Mouse (Mus musculus) liver, embryonic 12.5 days (tissue): Measurements from ENCODE around the gene Thop1. TPM values are rescaled to one million over a fixed set of nuclear protein-coding genes. Genes with fewer than 3 reads are reported as not detected.
"Not testable (repeated sequence)": the region's sequence is repeated elsewhere in the genome, so short reads cannot be mapped to it uniquely, and the experiment has no call there.

Experiments
- ATAC-seq: fragments of 200-750 bp; cut with Nextera tagmentation; 2 replicates; pipeline ENCODE4 v1.8.0; 2017; ENCODE audit warnings: moderate number of reproducible peaks, mild to moderate bottlenecking, moderate library complexity
- H3K27ac ChIP-seq: fragments of 300-500 bp; sonication (generic); 2 replicates; pipeline ENCODE4 v1.5.1; 2016; ENCODE audit warnings: mild to moderate bottlenecking
- H3K27me3 ChIP-seq: fragments of 300-500 bp; sonication (generic); replicated peaks from 2 replicates; pipeline ENCODE4 v1.6.1; 2016; ENCODE audit warnings: mild to moderate bottlenecking, moderate library complexity
- H3K36me3 ChIP-seq: fragments of 300-500 bp; sonication (generic); 2 replicates; pipeline ENCODE4 v1.6.1; 2016; ENCODE audit warnings: mild to moderate bottlenecking, moderate library complexity
- H3K4me1 ChIP-seq: fragments of 300-500 bp; sonication (generic); 2 replicates; pipeline ENCODE4 v1.6.1; 2016
- H3K4me2 ChIP-seq: fragments of 300-500 bp; sonication (generic); 2 replicates; pipeline ENCODE4 v1.6.1; 2016; ENCODE audit warnings: mild to moderate bottlenecking, moderate library complexity
- H3K4me3 ChIP-seq: fragments of 300-500 bp; sonication (generic); 2 replicates; pipeline ENCODE4 v1.5.1; 2016; ENCODE audit warnings: mild to moderate bottlenecking, moderate library complexity
- H3K9ac ChIP-seq: fragments of 300-500 bp; sonication (generic); 2 replicates; pipeline ENCODE4 v1.6.1; 2016; ENCODE audit warnings: mild to moderate bottlenecking, moderate library complexity
- H3K9me3 ChIP-seq: fragments of 300-500 bp; sonication (generic); replicated peaks from 2 replicates; pipeline ENCODE4 v1.6.1; 2016; ENCODE audit warnings: mild to moderate bottlenecking, moderate library complexity
- WGBS: fragments of 180-500 bp; shearing (Covaris S2); methylation state at CpG from one replicate; pipeline ENCODE4 v1.1.7; 2016; ENCODE audit not compliant: insufficient replicate concordance; 5-methylcytosine and 5-hydroxymethylcytosine counted together
- polyA plus RNA-seq: library from polyadenylated mRNA; unstranded; fragments of >200 nt; fragmentation: Nextera tagmentation; extraction: Ambion mirVana; gene quantifications from 2 replicates; pipeline ENCODE4 v1.2.1, GENCODE M21; 2016

The Thop1 gene
- polyA plus RNA-seq, 1 experiment from 2014 or later, result 50.8 TPM

GRCm38 (mm10) chr10:81059603-81060543 lies 10.0 kb upstream of the Thop1 start, which contains the start of gene Sgta:
Sgta (minus strand) TSS chr10:81060181.
- Histone ChIP-seq H3K4me2 (peak within 1 kb of the TSS; percentile 88), H3K27ac (peak within 1 kb of the TSS; percentile 65), H3K4me1 (peaks cover 27% of the 10 kb centered on the region), H3K36me3 (peaks cover 19% of the 10 kb centered on the region), H3K9ac (peak within 1 kb of the TSS; percentile 80), H3K9me3 (no peaks in the 10 kb centered on the region), H3K27me3 (no peaks in the 10 kb centered on the region), H3K4me3 (peak within 1 kb of the TSS; percentile 87)
- under 1% methylated on average over 48 of the region's 48 CpGs for WGBS
- peak; percentile 86 for ATAC-seq

- ATAC-seq, result no peak
- no peak overlapping the region for H3K9ac ChIP-seq
- no peaks in the 10 kb centered on the region for H3K9me3 ChIP-seq
- no peak overlapping the region for H3K4me2 ChIP-seq
- H3K4me1 ChIP-seq, result peaks cover 19% of the 10 kb centered on the region
- no peak overlapping the region for H3K4me3 ChIP-seq
- WGBS, result 46% methylated on average over 4 of the region's 4 CpGs
- peaks cover 8% of the 10 kb centered on the region; the same call in 1 of the 2 replicates for H3K36me3 ChIP-seq
- no peak overlapping the region for H3K27ac ChIP-seq
- H3K27me3 ChIP-seq, result no peaks in the 10 kb centered on the region; the same call in 1 of the 2 replicates
Observed at GRCm38 (mm10) chr10:81062710-81063109, 7.1 kb upstream of the Thop1 start.

GRCm38 (mm10) chr10:81064519-81064918 lies 5.3 kb upstream of the Thop1 start:
- not testable (repeated sequence) for H3K9me3 ChIP-seq, H3K27ac ChIP-seq, H3K4me2 ChIP-seq, H3K27me3 ChIP-seq, H3K4me1 ChIP-seq, H3K4me3 ChIP-seq, H3K36me3 ChIP-seq, ATAC-seq, H3K9ac ChIP-seq
- WGBS, result 76% methylated on average over 8 of the region's 8 CpGs

GRCm38 (mm10) chr10:81068706-81069105 lies 1.1 kb upstream of the Thop1 start:
- WGBS, result 56% methylated on average over 5 of the region's 5 CpGs
- Histone ChIP-seq H3K9ac (no peak overlapping the region), H3K36me3 (peaks cover 23% of the 10 kb centered on the region), H3K27ac (no peak overlapping the region), H3K4me2 (no peak overlapping the region), H3K4me1 (peaks cover 27% of the 10 kb centered on the region), H3K4me3 (no peak overlapping the region), H3K27me3 (peaks cover 7% of the 10 kb centered on the region; the same call in 1 of the 2 replicates), H3K9me3 (no peaks in the 10 kb centered on the region)
- ATAC-seq, result no peak

- Histone ChIP-seq H3K27me3 (0 out of 2 replicates have a peak, but pooled peaks cover 7% of the 10 kb centered on the region), H3K27ac (no peak overlapping the region), H3K4me2 (no peak overlapping the region), H3K9me3 (no peaks in the 10 kb centered on the region), H3K4me3 (no peak overlapping the region), H3K4me1 (peaks cover 27% of the 10 kb centered on the region), H3K9ac (no peak overlapping the region), H3K36me3 (peaks cover 56% of the 10 kb centered on the region)
- ATAC-seq, result no peak
- 89% methylated on average over 8 of the region's 8 CpGs for WGBS
Observed at GRCm38 (mm10) chr10:81072290-81072689, 2.5 kb downstream of the Thop1 start.

GRCm38 (mm10) chr10:81073464-81073863 lies 3.6 kb downstream of the Thop1 start:
- Histone ChIP-seq H3K27me3 (0 out of 2 replicates have a peak, but pooled peaks cover 2% of the 10 kb centered on the region), H3K4me3 (no peak overlapping the region), H3K27ac (no peak overlapping the region), H3K9ac (no peak overlapping the region), H3K36me3 (peaks cover 68% of the 10 kb centered on the region), H3K4me1 (peaks cover 27% of the 10 kb centered on the region), H3K4me2 (no peak overlapping the region), H3K9me3 (no peaks in the 10 kb centered on the region)
- ATAC-seq, result no peak
- 56% methylated on average over 7 of the region's 7 CpGs for WGBS

GRCm38 (mm10) chr10:81075734-81076133 lies 5.9 kb downstream of the Thop1 start:
- no peaks in the 10 kb centered on the region for H3K9me3 ChIP-seq
- no peaks in the 10 kb centered on the region for H3K27me3 ChIP-seq
- H3K4me2 ChIP-seq, result no peak overlapping the region
- no peak overlapping the region for H3K27ac ChIP-seq
- no peak overlapping the region for H3K4me3 ChIP-seq
- ATAC-seq, result no peak
- H3K9ac ChIP-seq, result no peak overlapping the region
- WGBS, result 75% methylated on average over 8 of the region's 8 CpGs
- H3K36me3 ChIP-seq, result peaks cover 91% of the 10 kb centered on the region
- H3K4me1 ChIP-seq, result peaks cover 12% of the 10 kb centered on the region

GRCm38 (mm10) chr10:81076356-81076755 lies 6.5 kb downstream of the Thop1 start:
- H3K9me3 ChIP-seq, result no peaks in the 10 kb centered on the region
- no peaks in the 10 kb centered on the region for H3K27me3 ChIP-seq
- no peak overlapping the region for H3K4me2 ChIP-seq
- peaks cover 6% of the 10 kb centered on the region; the same call in 1 of the 2 replicates for H3K4me1 ChIP-seq
- H3K9ac ChIP-seq, result no peak overlapping the region
- no peak overlapping the region for H3K27ac ChIP-seq
- no peak for ATAC-seq
- WGBS, result 75% methylated on average over 1 of the region's 1 CpGs
- H3K4me3 ChIP-seq, result no peak overlapping the region
- peaks cover 97% of the 10 kb centered on the region for H3K36me3 ChIP-seq

GRCm38 (mm10) chr10:81077916-81078315 lies 8.1 kb downstream of the Thop1 start:
- Histone ChIP-seq H3K27me3 (no peaks in the 10 kb centered on the region), H3K4me2 (no peak overlapping the region), H3K4me1 (peaks cover 10% of the 10 kb centered on the region), H3K4me3 (no peak overlapping the region), H3K27ac (no peak overlapping the region), H3K36me3 (peaks cover 96% of the 10 kb centered on the region), H3K9ac (no peak overlapping the region), H3K9me3 (no peaks in the 10 kb centered on the region)
- ATAC-seq, result no peak
- WGBS, result 81% methylated on average over 11 of the region's 11 CpGs

GRCm38 (mm10) chr10:81080008-81080655 lies 10.3 kb downstream of the Thop1 start:
- no peak overlapping the region for H3K9ac ChIP-seq
- H3K9me3 ChIP-seq, result no peaks in the 10 kb centered on the region
- H3K36me3 ChIP-seq, result peaks cover 77% of the 10 kb centered on the region
- no peak overlapping the region for H3K4me2 ChIP-seq
- 87% methylated on average over 31 of the region's 31 CpGs for WGBS
- no peak overlapping the region for H3K4me3 ChIP-seq
- H3K27me3 ChIP-seq, result no peaks in the 10 kb centered on the region
- no peak for ATAC-seq
- H3K4me1 ChIP-seq, result peaks cover 10% of the 10 kb centered on the region
- no peak overlapping the region for H3K27ac ChIP-seq

GRCm38 (mm10) chr10:81082168-81082960 lies 12.5 kb downstream of the Thop1 start:
- Histone ChIP-seq H3K9me3 (peaks cover 3% of the 10 kb centered on the region; the same call in 1 of the 2 replicates), H3K36me3 (peaks cover 62% of the 10 kb centered on the region), H3K4me3 (no peak overlapping the region), H3K9ac (no peak overlapping the region), H3K27ac (0 out of 2 replicates have a peak overlapping the region, but pooled peaks have one; percentile 7), H3K4me2 (no peak overlapping the region), H3K27me3 (no peaks in the 10 kb centered on the region), H3K4me1 (peaks cover 10% of the 10 kb centered on the region)
- peak; percentile 48 for ATAC-seq
- WGBS, result 58% methylated on average over 7 of the region's 7 CpGs
